Comparison of ENCODE assay signal across 8 mouse cellular contexts in the genomic region with DNA sequence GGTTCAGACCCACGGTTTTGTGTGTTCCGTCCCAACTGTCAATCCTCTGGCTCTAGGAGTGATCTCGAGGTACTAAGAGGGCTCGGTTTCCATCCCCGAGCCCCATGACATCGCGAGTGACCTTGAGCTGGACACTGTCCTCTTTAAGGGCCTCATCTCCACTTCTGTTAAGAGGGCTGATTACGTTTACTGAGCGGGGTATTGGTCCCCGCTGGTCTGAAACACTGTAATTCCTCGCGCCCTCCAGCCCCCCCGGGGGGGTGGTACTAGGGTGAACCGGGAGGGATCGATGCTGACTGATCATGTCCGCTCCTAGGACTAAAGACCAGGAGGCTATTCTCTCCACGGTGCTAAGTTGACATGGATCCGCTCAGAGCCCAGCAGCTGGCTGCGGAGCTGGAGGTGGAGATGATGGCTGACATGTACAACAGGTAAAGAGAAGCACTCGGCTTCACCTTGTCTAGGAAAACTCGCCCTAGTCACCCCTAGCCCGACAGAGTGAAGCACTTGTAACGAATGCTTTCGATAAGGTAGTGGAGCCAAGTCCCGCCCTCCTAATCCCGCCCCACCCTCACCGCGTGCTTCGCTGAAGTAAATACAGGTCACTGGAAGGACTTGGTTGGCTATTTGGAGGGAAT. TPM values are rescaled to one million over a fixed set of nuclear protein-coding genes. Genes with fewer than 3 reads are reported as not detected.
A peak's percentile ranks its signal among the peaks of the same experiment; 100 is the strongest.
DNase-seq lines count a peak whose midpoint lies in the region; ATAC-seq lines count a peak whose summit lies in the region.

No protein-coding gene starts in this region.

- peaks cover 47% of the 10 kb centered on the region for H3K4me1 ChIP-seq in megakaryocyte, embryonic 14.5 days
- no peaks in the 10 kb centered on the region for H3K4me1 ChIP-seq in brown adipose tissue, adult 24 weeks (ENCODE audit: control insufficient read depth, insufficient read depth, insufficient read length, low read length)
- peaks cover 17% of the 10 kb centered on the region for H3K4me1 ChIP-seq in forebrain, embryonic 15.5 days
- peaks cover 16% of the 10 kb centered on the region for H3K4me1 ChIP-seq in midbrain, embryonic 13.5 days (replicated peaks)

- WGBS in forebrain, embryonic 15.5 days: under 1% methylated on average over 29 of the region's 29 CpGs
- under 1% methylated on average over 29 of the region's 29 CpGs for WGBS in midbrain, embryonic 13.5 days

- peaks cover 26% of the 10 kb centered on the region for H3K36me3 ChIP-seq in megakaryocyte, embryonic 14.5 days (replicated peaks; ENCODE audit: low read length)
- peaks cover 10% of the 10 kb centered on the region; the same call in 1 of the 2 replicates for H3K36me3 ChIP-seq in forebrain, embryonic 15.5 days
- H3K36me3 ChIP-seq in midbrain, embryonic 13.5 days: peaks cover 12% of the 10 kb centered on the region

- peak overlapping the region; percentile 98 for H3K4me3 ChIP-seq in megakaryocyte, embryonic 14.5 days (replicated peaks)
- H3K4me3 ChIP-seq in brown adipose tissue, adult 24 weeks (ENCODE audit: insufficient read depth, low read depth, low read length): peak overlapping the region; percentile 87
- H3K4me3 ChIP-seq in forebrain, embryonic 15.5 days: peak overlapping the region; percentile 53
- peak overlapping the region; percentile 94 for H3K4me3 ChIP-seq in midbrain, embryonic 13.5 days (replicated peaks)

- H3K4me2 ChIP-seq in forebrain, embryonic 15.5 days (replicated peaks): peak overlapping the region; percentile 97
- H3K4me2 ChIP-seq in midbrain, embryonic 13.5 days (replicated peaks): peak overlapping the region; percentile 100

- H3K27ac ChIP-seq in brown adipose tissue, adult 24 weeks (replicated peaks; ENCODE audit: low read depth, low read length): peak overlapping the region; percentile 87
- no peak overlapping the region for H3K27ac ChIP-seq in forebrain, embryonic 15.5 days (replicated peaks)
- H3K27ac ChIP-seq in midbrain, embryonic 13.5 days: no peak overlapping the region

- peak overlapping the region; percentile 62 for H3K9ac ChIP-seq in forebrain, embryonic 15.5 days (replicated peaks)
- peak overlapping the region; percentile 81 for H3K9ac ChIP-seq in midbrain, embryonic 13.5 days (replicated peaks)

- H3K27me3 ChIP-seq in megakaryocyte, embryonic 14.5 days (replicated peaks): peaks cover 5% of the 10 kb centered on the region
- no peaks in the 10 kb centered on the region for H3K27me3 ChIP-seq in forebrain, embryonic 15.5 days
- H3K27me3 ChIP-seq in midbrain, embryonic 13.5 days: peaks cover 8% of the 10 kb centered on the region; the same call in 1 of the 2 replicates

- no peak for ATAC-seq in megakaryocyte, adult 5-6 weeks (ENCODE audit: poor library complexity, severe bottlenecking)
- peak; percentile 3 for ATAC-seq in forebrain, embryonic 15.5 days (replicated peaks)
- ATAC-seq in midbrain, embryonic 13.5 days: no peak; the same call in 1 of the 2 replicates
- ATAC-seq in activated CD4-positive, CD25-positive, alpha-beta regulatory T cell, adult 4 months: no peak

- H3K9me3 ChIP-seq in megakaryocyte, embryonic 14.5 days: no peaks in the 10 kb centered on the region
- H3K9me3 ChIP-seq in forebrain, embryonic 15.5 days: no peaks in the 10 kb centered on the region
- H3K9me3 ChIP-seq in midbrain, embryonic 13.5 days: no peaks in the 10 kb centered on the region

- DNase-seq in kidney, adult 9 months: peak; percentile 43
- no peak for DNase-seq in right cerebral cortex, postnatal 10 days (ENCODE audit: low spot score in 2 of 2)

RNA-seq across cellular contexts. Expression of a gene that starts 0.6 kb away (rescaled TPM):
- polyA plus RNA-seq in megakaryocyte, embryonic 14.5 days (2012; ENCODE audit: insufficient read depth, low replicate concordance): 9.7 TPM in 1 of 2 replicates, not detected in the other
- 17.7 and 18.6 TPM in 2 replicates for total RNA-seq in megakaryocyte, adult 5-6 weeks (2015)
- 14.2 and 19.8 TPM in 2 replicates for total RNA-seq in megakaryocyte, adult 5-6 weeks (2017)
- polyA plus RNA-seq in brown adipose tissue, adult 24 weeks (2012; ENCODE audit: insufficient read depth, insufficient read length, missing spikeins): 125 and 134 TPM in 2 replicates
- polyA plus RNA-seq in forebrain, embryonic 15.5 days (2015; fragmentation: Nextera tagmentation; extraction: Ambion mirVana): 61.4 and 66.5 TPM in 2 replicates
- 53.6 and 54.5 TPM in 2 replicates for polyA plus RNA-seq in midbrain, embryonic 13.5 days (2015; fragmentation: Nextera tagmentation; extraction: Ambion mirVana)
- 10 to 100 TPM; 36.8 to 40.4 TPM for polyA plus RNA-seq in activated CD4-positive, CD25-positive, alpha-beta regulatory T cell, adult 4 months (2017; shearing (Covaris generic))

RNA-seq across cellular contexts. Expression of a gene that starts 5.0 kb away (rescaled TPM):
- polyA plus RNA-seq in megakaryocyte, embryonic 14.5 days (2012; ENCODE audit: insufficient read depth, low replicate concordance): 0.07 TPM in 1 of 2 replicates, not detected in the other
- total RNA-seq in megakaryocyte, adult 5-6 weeks (2015): not detected in 2 replicates
- not detected in 2 replicates for total RNA-seq in megakaryocyte, adult 5-6 weeks (2017)
- polyA plus RNA-seq in brown adipose tissue, adult 24 weeks (2012; ENCODE audit: insufficient read depth, insufficient read length, missing spikeins): 2.7 and 3.0 TPM in 2 replicates
- 0.14 TPM in 1 of 2 replicates, not detected in the other for polyA plus RNA-seq in forebrain, embryonic 15.5 days (2015; fragmentation: Nextera tagmentation; extraction: Ambion mirVana)
- polyA plus RNA-seq in midbrain, embryonic 13.5 days (2015; fragmentation: Nextera tagmentation; extraction: Ambion mirVana): not detected in 2 replicates
- polyA plus RNA-seq in activated CD4-positive, CD25-positive, alpha-beta regulatory T cell, adult 4 months (2017; shearing (Covaris generic)): not detected

RNA-seq across cellular contexts. Expression of a gene that starts 11.2 kb away (rescaled TPM):
- polyA plus RNA-seq in megakaryocyte, embryonic 14.5 days (2012; ENCODE audit: insufficient read depth, low replicate concordance): 1.8 and 5.0 TPM in 2 replicates
- 3.7 and 5.2 TPM in 2 replicates for total RNA-seq in megakaryocyte, adult 5-6 weeks (2015)
- 1.6 and 3.1 TPM in 2 replicates for total RNA-seq in megakaryocyte, adult 5-6 weeks (2017)
- polyA plus RNA-seq in brown adipose tissue, adult 24 weeks (2012; ENCODE audit: insufficient read depth, insufficient read length, missing spikeins): 2.6 and 3.5 TPM in 2 replicates
- polyA plus RNA-seq in forebrain, embryonic 15.5 days (2015; fragmentation: Nextera tagmentation; extraction: Ambion mirVana): 2.5 and 3.4 TPM in 2 replicates
- polyA plus RNA-seq in midbrain, embryonic 13.5 days (2015; fragmentation: Nextera tagmentation; extraction: Ambion mirVana): 2.6 and 3.3 TPM in 2 replicates
- 1 to 10 TPM; 3.7 to 7.6 TPM for polyA plus RNA-seq in activated CD4-positive, CD25-positive, alpha-beta regulatory T cell, adult 4 months (2017; shearing (Covaris generic))

RNA-seq across cellular contexts. Expression of a gene that starts 28.8 kb away (rescaled TPM):
- 4.4 and 5.9 TPM in 2 replicates for polyA plus RNA-seq in megakaryocyte, embryonic 14.5 days (2012; ENCODE audit: insufficient read depth, low replicate concordance)
- 23.7 and 27.7 TPM in 2 replicates for total RNA-seq in megakaryocyte, adult 5-6 weeks (2015)
- total RNA-seq in megakaryocyte, adult 5-6 weeks (2017): 25.2 and 31.5 TPM in 2 replicates
- 4.5 and 15.2 TPM in 2 replicates for polyA plus RNA-seq in brown adipose tissue, adult 24 weeks (2012; ENCODE audit: insufficient read depth, insufficient read length, missing spikeins)
- 20.4 and 20.9 TPM in 2 replicates for polyA plus RNA-seq in forebrain, embryonic 15.5 days (2015; fragmentation: Nextera tagmentation; extraction: Ambion mirVana)
- 15.6 and 16.6 TPM in 2 replicates for polyA plus RNA-seq in midbrain, embryonic 13.5 days (2015; fragmentation: Nextera tagmentation; extraction: Ambion mirVana)
- 10 to 100 TPM; 71.4 to 83.0 TPM for polyA plus RNA-seq in activated CD4-positive, CD25-positive, alpha-beta regulatory T cell, adult 4 months (2017; shearing (Covaris generic))

RNA-seq across cellular contexts. Expression of a gene that starts 52.2 kb away (rescaled TPM):
- not detected in 2 replicates for polyA plus RNA-seq in megakaryocyte, embryonic 14.5 days (2012; ENCODE audit: insufficient read depth, low replicate concordance)
- 1.5 and 2.1 TPM in 2 replicates for total RNA-seq in megakaryocyte, adult 5-6 weeks (2015)
- total RNA-seq in megakaryocyte, adult 5-6 weeks (2017): 0.94 and 2.2 TPM in 2 replicates
- 74.6 and 108 TPM in 2 replicates for polyA plus RNA-seq in brown adipose tissue, adult 24 weeks (2012; ENCODE audit: insufficient read depth, insufficient read length, missing spikeins)
- polyA plus RNA-seq in forebrain, embryonic 15.5 days (2015; fragmentation: Nextera tagmentation; extraction: Ambion mirVana): 21.7 and 25.4 TPM in 2 replicates
- 32.6 and 33.1 TPM in 2 replicates for polyA plus RNA-seq in midbrain, embryonic 13.5 days (2015; fragmentation: Nextera tagmentation; extraction: Ambion mirVana)
- not detected for polyA plus RNA-seq in activated CD4-positive, CD25-positive, alpha-beta regulatory T cell, adult 4 months (2017; shearing (Covaris generic))
